In the genomic region with DNA sequence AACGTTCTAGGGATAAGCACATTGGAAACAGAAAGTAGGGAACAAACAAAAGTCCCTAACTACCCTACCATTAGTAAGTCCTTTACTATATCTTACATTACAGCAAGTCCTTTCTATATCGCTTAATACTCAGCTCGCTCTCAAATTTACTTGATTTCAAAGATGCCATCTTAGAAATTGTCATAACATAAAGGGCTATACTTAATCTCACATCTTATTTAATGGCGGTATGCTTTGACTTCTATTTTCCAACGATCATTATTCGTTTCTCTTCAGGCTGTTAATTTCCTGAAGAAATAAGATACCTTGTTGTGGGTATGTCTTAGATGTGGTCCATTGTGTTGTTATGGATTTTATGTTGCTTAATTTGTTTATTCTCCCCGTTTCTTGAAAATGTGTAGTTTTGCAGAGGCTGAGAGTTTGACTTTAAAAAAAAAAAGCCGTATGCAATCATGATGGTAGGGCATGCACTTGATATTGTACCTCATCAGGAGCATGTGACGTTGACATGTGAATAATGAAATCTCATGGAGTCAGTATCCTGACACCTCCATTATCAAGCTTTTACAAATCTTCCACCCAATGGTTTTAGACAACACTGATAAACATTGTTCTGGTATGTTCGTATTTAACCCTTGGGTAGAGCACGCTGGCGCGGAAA, we compare ENCODE assay signal across 9 mouse cellular contexts.
A peak's percentile ranks its signal among the peaks of the same experiment; 100 is the strongest.
DNase-seq lines count a peak whose midpoint lies in the region; TF ChIP-seq lines count a peak whose summit lies in the region.
"Had no signal": no experiment of that assay in that cellular context is flagged by ENCODE, and none has a peak within 500 bp of the region (broad histone marks: within the 10 kb centered on the region; RNA-seq: fewer than 3 reads in every experiment).

No protein-coding gene starts in this region.

- no peak overlapping the region; the same call in 1 of the 2 replicates for H3K27ac ChIP-seq in kidney, adult 2 months (ENCODE audit: insufficient read depth, low read depth, low read length)
- H3K27ac ChIP-seq in hindbrain, embryonic 10.5 days = peak overlapping the region; percentile 99
- peak overlapping the region; percentile 99 for H3K27ac ChIP-seq in midbrain, embryonic 10.5 days (replicated peaks)

- no peak for TF ChIP-seq POLR2A in kidney, adult 2 months (IDR thresholded peaks at IDR 0.05; ENCODE audit: low read depth, low read length)

- H3K4me3 ChIP-seq in kidney, adult 2 months (ENCODE audit: insufficient read depth, low read depth, low read length) = peak overlapping the region; percentile 61; the same call in 1 of the 2 replicates
- peak overlapping the region; percentile 96 for H3K4me3 ChIP-seq in hindbrain, embryonic 10.5 days
- H3K4me3 ChIP-seq in midbrain, embryonic 10.5 days = peak overlapping the region; percentile 76

- no peaks in the 10 kb centered on the region for H3K27me3 ChIP-seq in kidney, adult 2 months (replicated peaks; ENCODE audit: control insufficient read depth, insufficient read depth, low read length)
- H3K27me3 ChIP-seq in hindbrain, embryonic 10.5 days (ENCODE audit: insufficient read depth, poor library complexity, severe bottlenecking) = no peaks in the 10 kb centered on the region
- H3K27me3 ChIP-seq in midbrain, embryonic 10.5 days (ENCODE audit: low read depth, poor library complexity, severe bottlenecking) = no peaks in the 10 kb centered on the region
- H3K27me3 ChIP-seq: Patski had no signal

- peak; percentile 4 for DNase-seq in kidney, adult 2 months
- no peak for DNase-seq in kidney, postnatal 36 days
- peak; percentile 43 for DNase-seq in MN1 (ENCODE audit: low spot score)
- no peak for DNase-seq in hindbrain, embryonic 10.5 days (ENCODE audit: low spot score)
- no peak for DNase-seq in midbrain, embryonic 10.5 days (ENCODE audit: low spot score)
- no peak for DNase-seq in urinary bladder, postnatal 4 days (ENCODE audit: low spot score in 2 of 2)
- DNase-seq in retina, postnatal 1 day = no peak
- no peak for DNase-seq in frontal cortex, postnatal 25 days (ENCODE audit: low spot score in 2 of 2)

- no peaks in the 10 kb centered on the region for H3K36me3 ChIP-seq in kidney, adult 2 months (ENCODE audit: control insufficient read depth, insufficient read depth, low read length)
- H3K36me3 ChIP-seq in hindbrain, embryonic 10.5 days = no peaks in the 10 kb centered on the region
- no peaks in the 10 kb centered on the region for H3K36me3 ChIP-seq in midbrain, embryonic 10.5 days

- H3K4me1 ChIP-seq in kidney, adult 2 months (ENCODE audit: control insufficient read depth, insufficient read depth, low read length) = peaks cover 5% of the 10 kb centered on the region
- peaks cover 11% of the 10 kb centered on the region for H3K4me1 ChIP-seq in hindbrain, embryonic 10.5 days (replicated peaks)
- peaks cover 18% of the 10 kb centered on the region for H3K4me1 ChIP-seq in midbrain, embryonic 10.5 days

- 43% methylated on average over 13 of the region's 13 CpGs for WGBS in kidney, adult 2 months
- WGBS in hindbrain, embryonic 10.5 days = 57% methylated on average over 13 of the region's 13 CpGs
- WGBS in midbrain, embryonic 10.5 days = 57% methylated on average over 13 of the region's 13 CpGs

- H3K9me3 ChIP-seq in hindbrain, embryonic 10.5 days = no peaks in the 10 kb centered on the region
- no peaks in the 10 kb centered on the region for H3K9me3 ChIP-seq in midbrain, embryonic 10.5 days (replicated peaks)

- no peak for TF ChIP-seq CTCF in kidney, adult 2 months (conservative IDR thresholded peaks at IDR 0.05; ENCODE audit: insufficient read depth, insufficient read length, low read depth, low read length)

Comparison
In these comparisons a context has a peak if more than half of its experiments do, and no peak if none do; other contexts are left out.
1. DNase-seq: peak in kidney, adult 2 months (single experiment) and MN1 (single experiment); none in kidney, postnatal 36 days (0 of 2), hindbrain, embryonic 10.5 days (single experiment), midbrain, embryonic 10.5 days (single experiment), urinary bladder, postnatal 4 days (0 of 2), retina, postnatal 1 day (single experiment) and frontal cortex, postnatal 25 days (0 of 2).
2. Peak in every context shown above with its lines, with median percentiles within 50 percentile points of each other: H3K4me3 ChIP-seq.